Mouse (Mus musculus): Measurements from ENCODE around the gene Tshz2. TPM values are rescaled to one million over a fixed set of nuclear protein-coding genes. Genes with fewer than 3 reads are reported as not detected.

Tshz2 gene
- polyA plus RNA-seq, 1 experiment from 2014 or later: 2.5 TPM

GRCm38 (mm10) chr2:170106000-170106399 lies 473.2 kb downstream of the Tshz2 start:
- Histone ChIP-seq H3K9me3 (ENCODE audit: control insufficient read depth, low read length) (no peaks in the 10 kb centered on the region), H3K27me3 (ENCODE audit: control insufficient read depth, insufficient read depth, low read length) (no peaks in the 10 kb centered on the region), H3K4me1 (replicated peaks; ENCODE audit: control insufficient read depth, insufficient read depth, low read length) (no peaks in the 10 kb centered on the region; the same call in 1 of the 2 replicates), H3K4me3 (ENCODE audit: low read depth, low read length) (no peak overlapping the region), H3K9ac (ENCODE audit: low read length) (no peak overlapping the region), H3K27ac (ENCODE audit: low read depth, low read length) (no peak overlapping the region), H3K36me3 (ENCODE audit: control insufficient read depth, insufficient read depth, low read length) (no peaks in the 10 kb centered on the region; the same call in 1 of the 2 replicates), H3K4me2 (ENCODE audit: low read depth, low read length, severe bottlenecking) (no peak overlapping the region)
- 86% methylated on average over 9 of the region's 9 CpGs for WGBS
- DNase-seq (ENCODE audit: low spot score) (no peak), ATAC-seq (replicated peaks; ENCODE audit: low FRiP score) (no peak)

- no peaks in the 10 kb centered on the region for H3K27me3 ChIP-seq (ENCODE audit: control insufficient read depth, insufficient read depth, low read length)
- ATAC-seq (replicated peaks; ENCODE audit: low FRiP score): no peak
- peaks cover 3% of the 10 kb centered on the region; the same call in 1 of the 2 replicates for H3K36me3 ChIP-seq (ENCODE audit: control insufficient read depth, insufficient read depth, low read length)
- no peaks in the 10 kb centered on the region; the same call in 1 of the 2 replicates for H3K4me1 ChIP-seq (replicated peaks; ENCODE audit: control insufficient read depth, insufficient read depth, low read length)
- no peaks in the 10 kb centered on the region for H3K9me3 ChIP-seq (ENCODE audit: control insufficient read depth, low read length)
- WGBS: 95% methylated on average over 3 of the region's 3 CpGs
- no peak overlapping the region for H3K4me2 ChIP-seq (ENCODE audit: low read depth, low read length, severe bottlenecking)
- DNase-seq (ENCODE audit: low spot score): no peak
- no peak overlapping the region for H3K9ac ChIP-seq (ENCODE audit: low read length)
- no peak overlapping the region for H3K27ac ChIP-seq (ENCODE audit: low read depth, low read length)
- no peak overlapping the region for H3K4me3 ChIP-seq (ENCODE audit: low read depth, low read length)
Observed at GRCm38 (mm10) chr2:170107791-170108190, 475.0 kb downstream of the Tshz2 start.

- Histone ChIP-seq H3K27me3 (ENCODE audit: control insufficient read depth, insufficient read depth, low read length) (no peaks in the 10 kb centered on the region), H3K27ac (ENCODE audit: low read depth, low read length) (no peak overlapping the region)
Observed at GRCm38 (mm10) chr2:170109528-170109927, 476.7 kb downstream of the Tshz2 start.

GRCm38 (mm10) chr2:170110306-170110705 lies 477.5 kb downstream of the Tshz2 start:
- Histone ChIP-seq H3K27ac (ENCODE audit: low read depth, low read length) (no peak overlapping the region), H3K4me3 (ENCODE audit: low read depth, low read length) (no peak overlapping the region), H3K36me3 (ENCODE audit: control insufficient read depth, insufficient read depth, low read length) (peaks cover 13% of the 10 kb centered on the region; the same call in 1 of the 2 replicates), H3K4me2 (ENCODE audit: low read depth, low read length, severe bottlenecking) (no peak overlapping the region), H3K9ac (ENCODE audit: low read length) (no peak overlapping the region), H3K9me3 (ENCODE audit: control insufficient read depth, low read length) (no peaks in the 10 kb centered on the region), H3K4me1 (replicated peaks; ENCODE audit: control insufficient read depth, insufficient read depth, low read length) (no peaks in the 10 kb centered on the region; the same call in 1 of the 2 replicates), H3K27me3 (ENCODE audit: control insufficient read depth, insufficient read depth, low read length) (no peaks in the 10 kb centered on the region)
- ATAC-seq (replicated peaks; ENCODE audit: low FRiP score) (no peak), DNase-seq (ENCODE audit: low spot score) (no peak)
- 92% methylated on average over 8 of the region's 8 CpGs for WGBS

More at GRCm38 (mm10) chr2:170109528-170109927, 476.7 kb downstream of the Tshz2 start:
- WGBS: 48% methylated on average over 5 of the region's 5 CpGs
- Histone ChIP-seq H3K4me3 (ENCODE audit: low read depth, low read length) (no peak overlapping the region), H3K4me1 (replicated peaks; ENCODE audit: control insufficient read depth, insufficient read depth, low read length) (no peaks in the 10 kb centered on the region; the same call in 1 of the 2 replicates), H3K9ac (ENCODE audit: low read length) (no peak overlapping the region), H3K36me3 (ENCODE audit: control insufficient read depth, insufficient read depth, low read length) (peaks cover 10% of the 10 kb centered on the region; the same call in 1 of the 2 replicates), H3K9me3 (ENCODE audit: control insufficient read depth, low read length) (no peaks in the 10 kb centered on the region), H3K4me2 (ENCODE audit: low read depth, low read length, severe bottlenecking) (no peak overlapping the region)
- DNase-seq (ENCODE audit: low spot score): no peak
- no peak for ATAC-seq (replicated peaks; ENCODE audit: low FRiP score)

- H3K27me3 ChIP-seq (ENCODE audit: control insufficient read depth, insufficient read depth, low read length): no peaks in the 10 kb centered on the region
- no peaks in the 10 kb centered on the region; the same call in 1 of the 2 replicates for H3K4me1 ChIP-seq (replicated peaks; ENCODE audit: control insufficient read depth, insufficient read depth, low read length)
- WGBS: 55% methylated on average over 4 of the region's 4 CpGs
- H3K27ac ChIP-seq (ENCODE audit: low read depth, low read length): no peak overlapping the region
- H3K9me3 ChIP-seq (ENCODE audit: control insufficient read depth, low read length): no peaks in the 10 kb centered on the region
- H3K9ac ChIP-seq (ENCODE audit: low read length): no peak overlapping the region
- H3K4me2 ChIP-seq (ENCODE audit: low read depth, low read length, severe bottlenecking): no peak overlapping the region
- DNase-seq (ENCODE audit: low spot score) (peak; percentile 78), ATAC-seq (replicated peaks; ENCODE audit: low FRiP score) (no peak)
- H3K4me3 ChIP-seq (ENCODE audit: low read depth, low read length): no peak overlapping the region
- peaks cover 26% of the 10 kb centered on the region for H3K36me3 ChIP-seq (ENCODE audit: control insufficient read depth, insufficient read depth, low read length)
Observed at GRCm38 (mm10) chr2:170116704-170117281, 484.0 kb downstream of the Tshz2 start.

GRCm38 (mm10) chr2:170120139-170121027 lies 487.6 kb downstream of the Tshz2 start:
- WGBS: 93% methylated on average over 19 of the region's 19 CpGs
- DNase-seq (ENCODE audit: low spot score) (no peak), ATAC-seq (replicated peaks; ENCODE audit: low FRiP score) (no peak)
- H3K4me2 ChIP-seq (ENCODE audit: low read depth, low read length, severe bottlenecking): no peak overlapping the region
- no peak overlapping the region for H3K4me3 ChIP-seq (ENCODE audit: low read depth, low read length)
- H3K36me3 ChIP-seq (ENCODE audit: control insufficient read depth, insufficient read depth, low read length): peaks cover 14% of the 10 kb centered on the region
- H3K9me3 ChIP-seq (ENCODE audit: control insufficient read depth, low read length): no peaks in the 10 kb centered on the region
- H3K27ac ChIP-seq (ENCODE audit: low read depth, low read length): no peak overlapping the region
- no peak overlapping the region for H3K9ac ChIP-seq (ENCODE audit: low read length)
- H3K4me1 ChIP-seq (replicated peaks; ENCODE audit: control insufficient read depth, insufficient read depth, low read length): no peaks in the 10 kb centered on the region; the same call in 1 of the 2 replicates
- H3K27me3 ChIP-seq (ENCODE audit: control insufficient read depth, insufficient read depth, low read length): no peaks in the 10 kb centered on the region

Other genes with a start within 250 kb of the Tshz2 start
- gene Gm11011, start 45.3 kb upstream of the Tshz2 start, polyA plus RNA-seq (2014; fragmentation: Nextera tagmentation; extraction: Ambion mirVana): not detected in 2 replicates